Mouse (Mus musculus) embryo, embryonic 11 days (tissue): ENCODE results near the gene Hivep3.
A peak's percentile ranks its signal among the peaks of the same experiment; 100 is the strongest.

Experiments used
- DNase-seq: peaks from one replicate; pipeline ENCODE4 v3.0.0-alpha.2; 2015

Gene Hivep3

DNA sequence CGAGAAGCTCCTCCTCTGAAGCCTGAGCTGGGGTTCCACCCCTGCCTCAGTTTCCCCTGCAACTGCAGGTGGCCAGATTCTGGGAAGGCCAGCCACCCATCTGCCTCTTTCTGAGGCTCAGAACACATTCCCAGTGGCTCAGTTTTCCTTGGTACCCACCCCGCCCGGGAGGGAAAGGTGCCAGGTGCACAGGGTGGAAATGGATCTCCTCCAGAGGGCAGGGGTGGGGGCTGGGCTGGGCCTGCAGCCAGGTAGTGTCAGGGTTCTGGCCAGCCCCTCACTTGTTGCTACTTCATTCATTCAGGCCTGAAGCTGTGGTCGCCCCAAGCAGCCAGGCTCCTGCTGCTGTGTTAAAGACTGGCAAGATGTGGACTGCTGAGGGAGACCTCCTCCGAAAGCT is 430.7 kb downstream of the Hivep3 start:
- DNase-seq: no peak

DNA sequence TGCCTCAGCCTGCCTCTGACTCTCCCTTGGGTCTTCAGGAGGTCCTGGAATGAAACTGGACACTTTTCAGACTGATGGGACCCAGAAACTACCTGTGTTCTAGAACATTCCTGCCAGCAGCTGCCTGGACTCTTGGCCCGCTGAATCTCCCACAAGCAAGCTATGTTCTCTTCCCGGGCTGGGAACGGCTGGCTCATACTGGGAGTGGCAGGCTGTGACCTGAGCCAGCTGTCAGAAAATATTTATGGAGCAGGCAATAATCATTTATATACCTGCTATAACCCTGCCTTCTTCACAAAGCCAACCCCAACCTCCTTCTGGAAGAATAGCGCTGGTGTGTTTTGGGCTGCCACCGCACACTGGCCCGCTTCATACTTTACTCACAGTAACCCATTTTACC is 434.2 kb downstream of the Hivep3 start:
- DNase-seq: no peak

DNA sequence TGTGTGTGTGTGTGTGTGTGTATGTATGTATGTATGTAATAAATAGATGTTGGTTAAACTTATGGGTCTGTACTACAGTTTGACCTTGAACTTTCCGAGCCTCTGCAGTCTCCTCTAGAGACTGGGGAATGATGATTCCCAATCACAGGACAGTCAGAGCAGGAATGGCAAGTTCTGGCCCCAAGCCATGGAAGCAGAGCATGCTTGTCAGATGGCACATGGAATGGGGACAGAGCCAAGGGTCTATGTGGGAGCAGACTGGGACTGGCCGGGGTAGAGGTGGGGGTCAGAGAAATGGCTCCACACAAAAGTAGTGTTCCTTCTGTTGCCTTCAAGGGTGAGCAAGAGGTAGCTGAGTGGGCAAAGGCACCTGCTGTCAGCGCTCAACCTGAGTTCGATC is 434.8 kb downstream of the Hivep3 start:
- no peak for DNase-seq

DNA sequence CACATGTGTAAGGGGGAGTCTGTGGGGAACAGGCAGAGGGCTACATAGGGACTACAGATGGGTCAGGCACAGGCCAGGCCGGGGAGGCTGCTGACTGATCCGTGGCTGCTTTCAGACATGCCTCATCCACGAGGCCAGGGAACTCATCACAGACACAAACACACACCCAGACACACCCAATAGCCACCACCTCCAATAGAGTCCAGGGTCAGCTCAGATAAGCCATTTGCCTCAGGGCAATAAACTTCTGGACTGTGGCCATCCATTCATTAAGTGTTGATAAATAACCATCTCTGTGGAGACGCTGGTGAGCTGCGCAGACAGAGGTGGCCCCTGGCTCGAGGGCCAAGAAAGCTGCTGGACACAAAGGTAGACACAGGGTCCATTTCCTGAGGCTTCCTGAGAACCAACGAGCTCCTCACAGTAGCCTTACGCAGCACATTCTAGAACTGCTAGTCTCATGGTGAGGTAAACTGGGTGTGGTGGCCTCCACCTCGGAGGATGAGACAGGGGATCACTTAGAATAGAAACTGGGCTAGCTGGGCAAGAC is 436.9 kb downstream of the Hivep3 start:
- DNase-seq: no peak

DNA sequence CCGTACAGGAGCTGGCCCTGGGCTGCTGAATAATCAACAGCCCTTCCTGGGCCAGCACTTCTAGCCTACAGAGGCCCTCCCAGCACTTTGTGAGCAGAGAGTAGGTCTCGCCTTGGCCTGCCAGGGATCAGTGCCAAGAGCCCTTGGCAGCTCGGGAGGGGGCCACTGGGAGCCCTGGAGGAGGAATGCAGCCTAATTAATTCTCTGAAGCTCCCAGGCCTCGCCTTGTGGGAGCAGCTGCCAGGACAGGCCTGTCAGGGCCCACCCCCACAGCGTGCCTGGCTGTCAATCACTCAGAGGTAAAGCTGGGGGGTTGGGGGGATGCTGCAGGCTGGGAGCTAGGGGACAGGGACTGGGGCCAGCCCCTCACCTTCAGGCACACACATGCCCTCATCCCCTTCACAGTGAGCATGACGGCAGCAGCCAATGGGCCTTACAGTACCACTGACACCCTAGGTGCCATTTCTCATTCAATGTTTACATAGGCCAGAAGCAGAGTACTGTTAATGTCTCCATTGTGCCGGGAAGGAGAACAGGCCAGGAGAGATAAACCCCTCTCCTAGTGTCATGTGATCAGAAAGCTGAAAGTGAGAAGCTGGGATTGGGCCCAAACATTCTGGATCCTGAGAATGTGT is 438.6 kb downstream of the Hivep3 start:
- DNase-seq: peak; percentile 39

DNA sequence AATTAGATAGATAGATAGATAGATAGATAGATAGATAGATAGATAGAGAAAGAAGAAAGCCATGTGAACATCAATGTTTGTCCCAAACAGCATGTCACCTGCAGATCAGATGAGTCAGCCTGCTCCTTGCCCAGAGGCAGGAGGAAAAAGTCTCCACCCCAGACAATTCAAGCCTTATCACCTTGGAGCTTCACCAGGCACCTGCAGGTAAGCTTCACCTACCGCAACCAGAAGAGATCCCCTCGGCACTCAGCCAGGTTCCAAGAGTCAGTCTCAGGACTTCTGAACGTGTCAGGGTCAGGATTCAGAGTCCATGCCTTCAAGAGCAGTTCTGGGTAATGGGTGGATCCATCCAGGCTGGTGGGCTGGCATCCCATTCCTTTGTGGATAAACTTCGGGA is 445.5 kb downstream of the Hivep3 start:
- no peak for DNase-seq

DNA sequence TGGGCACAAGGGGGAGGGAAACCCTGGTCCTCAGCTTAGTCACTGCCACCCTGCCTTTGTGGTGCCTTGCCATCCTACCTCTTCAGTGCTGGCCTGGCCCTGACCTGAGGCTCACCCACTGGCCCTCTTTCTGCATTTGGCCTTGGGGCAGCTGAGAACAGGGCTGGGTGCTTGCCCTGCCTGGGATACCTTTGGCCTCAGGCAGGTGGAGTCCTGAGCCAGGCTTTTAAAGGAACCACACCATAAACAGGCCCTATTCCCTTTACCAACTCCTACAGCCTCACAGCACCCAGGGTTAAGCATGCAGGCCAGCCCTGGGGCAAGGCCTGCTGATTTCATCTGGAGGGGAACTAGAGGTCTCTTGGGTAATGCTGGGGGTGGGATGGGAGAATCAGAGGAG is 447.0 kb downstream of the Hivep3 start:
- no peak for DNase-seq

DNA sequence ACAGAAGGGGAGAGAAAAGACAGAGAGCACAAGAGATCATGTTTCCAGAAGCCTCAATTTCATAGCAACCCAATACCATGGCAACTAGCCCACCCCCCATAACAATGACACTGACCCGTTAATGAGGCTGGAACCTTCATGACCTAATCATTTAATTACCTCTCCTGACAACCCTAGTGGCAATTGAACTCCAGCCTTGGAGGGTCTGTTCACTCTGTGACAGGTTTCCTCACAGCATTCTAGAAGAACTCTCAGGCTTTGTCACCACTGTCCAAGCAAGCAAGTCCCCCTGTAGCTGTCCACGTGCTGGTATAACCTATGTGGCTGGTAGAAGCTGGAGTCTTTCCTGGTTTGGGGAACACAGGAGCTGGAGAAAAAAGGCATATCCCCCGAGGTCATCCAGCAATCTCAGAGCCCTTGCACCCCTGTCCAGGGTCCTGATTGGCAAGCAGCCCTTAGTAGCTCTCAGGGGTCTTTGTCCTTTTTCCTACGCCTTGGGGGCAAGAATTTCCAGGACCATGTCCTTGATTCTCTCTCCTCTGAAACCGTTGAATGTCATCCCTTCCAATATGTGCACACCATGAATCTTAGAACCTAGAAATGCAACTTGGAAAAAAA is 450.9 kb downstream of the Hivep3 start:
- peak; percentile 66 for DNase-seq

DNA sequence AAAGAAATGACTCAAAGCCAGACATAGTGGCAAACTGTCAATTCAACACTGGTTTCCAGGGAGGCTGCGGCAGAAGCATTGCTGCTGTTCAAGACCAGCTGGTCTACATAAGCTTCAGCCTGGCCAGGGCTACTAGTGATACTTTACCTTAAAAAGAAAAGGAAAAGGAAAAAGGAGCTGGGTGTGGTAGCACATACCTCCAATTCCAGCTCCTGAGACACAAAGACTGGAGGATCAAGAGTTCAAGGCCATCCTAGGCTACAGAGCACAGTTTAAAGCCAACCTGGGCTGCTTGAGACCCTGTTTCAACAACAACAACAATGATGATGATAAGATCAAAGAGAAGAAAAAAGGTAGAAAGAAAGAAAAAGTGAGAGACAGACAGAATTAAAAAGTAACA is 452.9 kb downstream of the Hivep3 start:
- no peak for DNase-seq

DNA sequence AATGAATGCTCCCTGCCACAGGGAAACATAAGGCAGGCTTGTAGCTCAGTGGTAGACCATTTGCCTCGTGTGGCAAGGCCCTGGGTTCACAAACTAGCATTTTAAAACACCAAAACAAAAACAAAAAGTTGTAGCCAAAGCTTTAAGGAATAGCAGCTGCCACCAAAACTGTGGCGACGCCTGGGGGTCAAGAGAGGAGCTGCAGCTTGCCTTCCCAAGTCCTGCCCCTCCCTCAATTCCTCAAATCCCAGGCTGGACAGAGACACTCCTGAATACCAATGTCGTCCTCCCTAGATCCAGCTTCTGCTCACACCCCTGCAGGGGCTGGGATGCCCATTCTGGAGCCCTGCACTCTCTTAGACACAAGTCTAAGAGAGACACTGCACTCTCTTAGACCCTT is 453.4 kb downstream of the Hivep3 start:
- DNase-seq: peak; percentile 53
